Mouse (Mus musculus) small intestine, adult 10 weeks (tissue): ENCODE measurements around the gene Tmprss3. TPM values are rescaled to one million over a fixed set of nuclear protein-coding genes. Genes with fewer than 3 reads are reported as not detected.

Experiments used
- polyA plus RNA-seq: library from polyadenylated mRNA; stranded (reverse); fragments of 350-450 nt; fragmentation: Illumina TruSeq; extraction: RNeasy Lipid Tissue Mini Kit (QIAGEN cat#74804); gene quantifications from one replicate; pipeline ENCODE4 v1.2.3, GENCODE M21; 2014; ENCODE audit warnings: low replicate concordance

The Tmprss3 gene
- not detected for polyA plus RNA-seq

GRCm38 (mm10) chr17:31198877-31199276 is at the start of gene Tmprss3:
Tmprss3 (minus strand) TSS chr17:31198977.

GRCm38 (mm10) chr17:31207771-31208334 is 9.1 kb upstream of the Tmprss3 start, which contains the start of gene Ubash3a:
Ubash3a (plus strand) TSS chr17:31207873.

GRCm38 (mm10) chr17:31165127-31165526 is 33.6 kb downstream of the Tmprss3 start, which contains the start of gene Tff1:
Tff1 (minus strand) TSS chr17:31165277.

GRCm38 (mm10) chr17:31144040-31145037 is 54.4 kb downstream of the Tmprss3 start, which contains the start of gene Tff2:
Tff2 (minus strand) TSS chr17:31144282.

GRCm38 (mm10) chr17:31129452-31129851 is 69.3 kb downstream of the Tmprss3 start, which contains the start of gene Tff3:
Tff3 (minus strand) TSS chr17:31129646.

Other genes with a start within 250 kb of the Tmprss3 start
- not detected for gene Umodl1, start 244.3 kb downstream of the Tmprss3 start, polyA plus RNA-seq
- gene Abcg1, start 141.3 kb downstream of the Tmprss3 start, polyA plus RNA-seq: 1.0 TPM
- gene Tff3, start 69.3 kb downstream of the Tmprss3 start, polyA plus RNA-seq: 10.6 TPM
- 11.3 TPM for gene Tff2, start 54.7 kb downstream of the Tmprss3 start, polyA plus RNA-seq
- not detected for gene Tff1, start 33.7 kb downstream of the Tmprss3 start, polyA plus RNA-seq
- gene Ubash3a, start 8.9 kb upstream of the Tmprss3 start, polyA plus RNA-seq: not detected
- not detected for gene Rsph1, start 78.4 kb upstream of the Tmprss3 start, polyA plus RNA-seq
- gene Slc37a1, start 87.8 kb upstream of the Tmprss3 start, polyA plus RNA-seq: 3.2 TPM
- gene Pde9a, start 187.2 kb upstream of the Tmprss3 start, polyA plus RNA-seq: 23.2 TPM